Mouse (Mus musculus) C2C12 (cell line): ENCODE measurements around the gene Nrxn3. TPM values are rescaled to one million over a fixed set of nuclear protein-coding genes. Genes with fewer than 3 reads are reported as not detected.

Experiments
- H3K27me3 ChIP-seq: one replicate; pipeline ENCODE4 v1.6.1; 2011; ENCODE audit not compliant: control insufficient read depth, insufficient read depth, insufficient read length
- H3K36me3 ChIP-seq: one replicate; pipeline ENCODE4 v1.6.1; 2011; ENCODE audit not compliant: control insufficient read depth, insufficient read depth
- H3K4me3 ChIP-seq: one replicate; pipeline ENCODE4 v1.5.1; 2011; ENCODE audit warnings: mild to moderate bottlenecking, control low read depth; ENCODE audit not compliant: poor library complexity, insufficient read depth, severe bottlenecking
- H3K79me2 ChIP-seq: one replicate; pipeline ENCODE4 v1.6.1; 2011; ENCODE audit not compliant: control insufficient read depth, insufficient read depth
- H3K79me3 ChIP-seq: one replicate; pipeline ENCODE4 v1.6.1; 2011; ENCODE audit warnings: low read depth, control low read depth
- H3ac ChIP-seq: one replicate; pipeline ENCODE3; 2011; ENCODE audit warnings: low read depth; ENCODE audit not compliant: control insufficient read depth, insufficient read length
- CEBPB ChIP-seq: IDR thresholded peaks from one replicate; pipeline ENCODE4 v1.6.1; 2011; ENCODE audit warnings: low read depth, mild to moderate bottlenecking, control low read depth, moderate library complexity
- CTCF ChIP-seq: IDR thresholded peaks from one replicate; pipeline ENCODE4 v1.5.1; 2011; ENCODE audit not compliant: control insufficient read depth, insufficient read depth, insufficient read length
- FOSL1 ChIP-seq: IDR thresholded peaks from one replicate; pipeline ENCODE4 v1.8.0; 2011; ENCODE audit warnings: mild to moderate bottlenecking, low read length; ENCODE audit not compliant: poor library complexity, insufficient read depth, severe bottlenecking
- MAX ChIP-seq: IDR thresholded peaks from one replicate; pipeline ENCODE4 v1.6.1; 2011; ENCODE audit warnings: mild to moderate bottlenecking, control low read depth
- MYOD1 ChIP-seq: IDR thresholded peaks from one replicate; pipeline ENCODE4 v1.6.1; 2011; ENCODE audit warnings: low read depth; ENCODE audit not compliant: control insufficient read depth, insufficient read length
- MYOG ChIP-seq: IDR thresholded peaks from one replicate; pipeline ENCODE4 v1.6.1; 2011; ENCODE audit not compliant: control insufficient read depth, insufficient read length; ENCODE audit errors: extremely low read depth
- USF1 ChIP-seq: IDR thresholded peaks from one replicate; pipeline ENCODE4 v1.6.1; 2011; ENCODE audit warnings: low read depth, mild to moderate bottlenecking, control low read depth, moderate library complexity
- polyA plus RNA-seq: library from polyadenylated mRNA; unstranded; fragments of >200 nt; fragmentation: generic; extraction: Trizol; gene quantifications from one replicate; pipeline ENCODE4 v1.2.1, GENCODE M21; 2012; ENCODE audit warnings: missing spikeins

Nrxn3 gene
- polyA plus RNA-seq, 1 experiment = 0.01 TPM

GRCm38 (mm10) chr12:89953237-89953636, 1230.6 kb downstream of the Nrxn3 start:
- TF ChIP-seq USF1 = no peak
- TF ChIP-seq MAX = no peak
- H3K79me2 ChIP-seq = no peaks in the 10 kb centered on the region
- H3ac ChIP-seq = no peak overlapping the region
- no peaks in the 10 kb centered on the region for H3K27me3 ChIP-seq
- no peaks in the 10 kb centered on the region for H3K79me3 ChIP-seq
- H3K36me3 ChIP-seq = no peaks in the 10 kb centered on the region
- no peak overlapping the region for H3K4me3 ChIP-seq

- TF ChIP-seq CTCF (no peak), MYOG (no peak), FOSL1 (no peak), MAX (no peak), USF1 (no peak), CEBPB (no peak), MYOD1 (no peak)
- Histone ChIP-seq H3K79me3 (no peaks in the 10 kb centered on the region), H3ac (no peak overlapping the region), H3K36me3 (no peaks in the 10 kb centered on the region), H3K4me3 (no peak overlapping the region), H3K27me3 (no peaks in the 10 kb centered on the region), H3K79me2 (no peaks in the 10 kb centered on the region)
These were observed 1231.0 kb downstream of the Nrxn3 start for GRCm38 (mm10) chr12:89953649-89954048.

GRCm38 (mm10) chr12:89954441-89955070, 1231.9 kb downstream of the Nrxn3 start:
- TF ChIP-seq MYOD1 (no peak), MYOG (no peak), CTCF (no peak), FOSL1 (no peak), MAX (no peak), CEBPB (no peak), USF1 (no peak)
- no peaks in the 10 kb centered on the region for H3K36me3 ChIP-seq
- H3ac ChIP-seq = no peak overlapping the region
- no peak overlapping the region for H3K4me3 ChIP-seq
- no peaks in the 10 kb centered on the region for H3K79me3 ChIP-seq
- H3K79me2 ChIP-seq = no peaks in the 10 kb centered on the region
- H3K27me3 ChIP-seq = no peaks in the 10 kb centered on the region

- H3K79me2 ChIP-seq = no peaks in the 10 kb centered on the region
- no peak for TF ChIP-seq FOSL1
- TF ChIP-seq MYOG = no peak
- no peak for TF ChIP-seq CTCF
- TF ChIP-seq MAX = no peak
- no peak for TF ChIP-seq CEBPB
- H3K36me3 ChIP-seq = no peaks in the 10 kb centered on the region
- no peak overlapping the region for H3ac ChIP-seq
- H3K27me3 ChIP-seq = no peaks in the 10 kb centered on the region
- H3K79me3 ChIP-seq = no peaks in the 10 kb centered on the region
- no peak overlapping the region for H3K4me3 ChIP-seq
These were observed 1240.4 kb downstream of the Nrxn3 start for GRCm38 (mm10) chr12:89963073-89963472.

GRCm38 (mm10) chr12:89976648-89977047, 1254.0 kb downstream of the Nrxn3 start:
- no peaks in the 10 kb centered on the region for H3K36me3 ChIP-seq

GRCm38 (mm10) chr12:89977479-89977878, 1254.8 kb downstream of the Nrxn3 start:
- Histone ChIP-seq H3K27me3 (no peaks in the 10 kb centered on the region), H3K79me3 (no peaks in the 10 kb centered on the region), H3ac (no peak overlapping the region), H3K36me3 (no peaks in the 10 kb centered on the region), H3K79me2 (no peaks in the 10 kb centered on the region), H3K4me3 (no peak overlapping the region)
- TF ChIP-seq FOSL1 (no peak), MYOD1 (no peak), CEBPB (no peak), USF1 (no peak), MYOG (no peak), CTCF (no peak), MAX (no peak)

More at GRCm38 (mm10) chr12:89976648-89977047, 1254.0 kb downstream of the Nrxn3 start:
- TF ChIP-seq MAX = no peak
- H3K79me3 ChIP-seq = no peaks in the 10 kb centered on the region
- H3K79me2 ChIP-seq = no peaks in the 10 kb centered on the region
- no peak overlapping the region for H3K4me3 ChIP-seq
- H3K27me3 ChIP-seq = no peaks in the 10 kb centered on the region
- H3ac ChIP-seq = no peak overlapping the region
